Mouse (Mus musculus) heart, embryonic 16.5 days (tissue): ENCODE data around the gene Atg101. TPM values are rescaled to one million over a fixed set of nuclear protein-coding genes. Genes with fewer than 3 reads are reported as not detected.

ENCODE experiments used
- ATAC-seq: fragments of 200-750 bp; cut with Nextera tagmentation; replicated peaks from 2 replicates; pipeline ENCODE4 v1.8.0; 2017; ENCODE audit warnings: moderate number of reproducible peaks; ENCODE audit not compliant: insufficient read depth, low FRiP score; ENCODE audit errors: extremely low read depth
- H3K27ac ChIP-seq: fragments of 300-500 bp; sonication (generic); 2 replicates; pipeline ENCODE4 v1.5.1; 2014; ENCODE audit warnings: mild to moderate bottlenecking, low read length, control low read depth, moderate library complexity
- H3K27me3 ChIP-seq: fragments of 300-500 bp; sonication (generic); 2 replicates; pipeline ENCODE4 v1.6.1; 2014; ENCODE audit warnings: low read length, mixed read lengths; ENCODE audit not compliant: control insufficient read depth, insufficient read depth
- H3K36me3 ChIP-seq: fragments of 300-500 bp; sonication (generic); 2 replicates; pipeline ENCODE4 v1.6.1; 2014; ENCODE audit not compliant: control insufficient read depth, insufficient read depth
- H3K4me1 ChIP-seq: fragments of 300-500 bp; sonication (generic); 2 replicates; pipeline ENCODE4 v1.6.1; 2014; ENCODE audit warnings: low read length, mixed read lengths; ENCODE audit not compliant: control insufficient read depth, insufficient read depth
- H3K4me2 ChIP-seq: fragments of 300-500 bp; sonication (generic); 2 replicates; pipeline ENCODE4 v1.6.1; 2014; ENCODE audit warnings: low read depth, mild to moderate bottlenecking, control low read depth, low read length
- H3K4me3 ChIP-seq: fragments of 300-500 bp; sonication (generic); 2 replicates; pipeline ENCODE4 v1.5.1; 2014; ENCODE audit warnings: mild to moderate bottlenecking, control low read depth, low read length
- H3K9ac ChIP-seq: fragments of 300-500 bp; sonication (generic); 2 replicates; pipeline ENCODE4 v1.6.1; 2014; ENCODE audit warnings: low read length, control low read depth
- H3K9me3 ChIP-seq: fragments of 300-500 bp; sonication (generic); replicated peaks from 2 replicates; pipeline ENCODE4 v1.6.1; 2016; ENCODE audit warnings: low read length; ENCODE audit not compliant: control insufficient read depth
- WGBS: fragments of 180-500 bp; shearing (Covaris S2); extraction: QIAGEN DNeasy Blood & Tissue Kit; methylation state at CpG from one replicate; pipeline ENCODE4 v1.1.7; 2014; 5-methylcytosine and 5-hydroxymethylcytosine counted together
- polyA plus RNA-seq: library from polyadenylated mRNA; unstranded; fragments of >200 nt; fragmentation: Nextera tagmentation; extraction: Ambion mirVana; gene quantifications from 2 replicates; pipeline ENCODE4 v1.2.1, GENCODE M21; 2015

The Atg101 gene
- polyA plus RNA-seq, 1 experiment from 2014 or later: 68.9 TPM

GRCm38 (mm10) chr15:101315378-101315777, 31.3 kb downstream of the Atg101 start:
- H3K9me3 ChIP-seq: no peaks in the 10 kb centered on the region
- H3K27me3 ChIP-seq: no peaks in the 10 kb centered on the region
- H3K4me2 ChIP-seq: no peak overlapping the region
- ATAC-seq: no peak
- no peaks in the 10 kb centered on the region for H3K36me3 ChIP-seq
- no peak overlapping the region for H3K4me3 ChIP-seq
- 80% methylated on average over 4 of the region's 4 CpGs for WGBS
- H3K9ac ChIP-seq: no peak overlapping the region
- no peak overlapping the region for H3K27ac ChIP-seq
- H3K4me1 ChIP-seq: peaks cover 20% of the 10 kb centered on the region

- H3K4me3 ChIP-seq: peak overlapping the region; percentile 48
- no peaks in the 10 kb centered on the region for H3K27me3 ChIP-seq
- peak overlapping the region; percentile 52; the same call in 1 of the 2 replicates for H3K9ac ChIP-seq
- peak overlapping the region; percentile 74 for H3K4me2 ChIP-seq
- WGBS: 3% methylated on average over 11 of the region's 11 CpGs
- peaks cover 24% of the 10 kb centered on the region for H3K4me1 ChIP-seq
- no peaks in the 10 kb centered on the region for H3K9me3 ChIP-seq
- no peak overlapping the region for H3K27ac ChIP-seq
- ATAC-seq: peak; percentile 72
- no peaks in the 10 kb centered on the region for H3K36me3 ChIP-seq
These were observed 31.8 kb downstream of the Atg101 start for GRCm38 (mm10) chr15:101315832-101316231.

- H3K4me3 ChIP-seq: peak overlapping the region; percentile 48
- H3K27ac ChIP-seq: 0 out of 2 replicates have a peak overlapping the region, but pooled peaks have one; percentile 11
- 52% methylated on average over 13 of the region's 13 CpGs for WGBS
- 0 out of 2 replicates have a peak overlapping the region, but pooled peaks have one; percentile 52 for H3K9ac ChIP-seq
- peaks cover 28% of the 10 kb centered on the region for H3K4me1 ChIP-seq
- H3K9me3 ChIP-seq: no peaks in the 10 kb centered on the region
- no peaks in the 10 kb centered on the region for H3K36me3 ChIP-seq
- no peak for ATAC-seq
- H3K4me2 ChIP-seq: peak overlapping the region; percentile 74
- H3K27me3 ChIP-seq: no peaks in the 10 kb centered on the region
These were observed 32.3 kb downstream of the Atg101 start for GRCm38 (mm10) chr15:101316279-101316912.

- Histone ChIP-seq H3K9ac (no peak overlapping the region), H3K4me1 (peaks cover 28% of the 10 kb centered on the region), H3K9me3 (no peaks in the 10 kb centered on the region), H3K4me3 (no peak overlapping the region), H3K27ac (peak overlapping the region; percentile 38), H3K4me2 (peak overlapping the region; percentile 5; the same call in 1 of the 2 replicates), H3K27me3 (no peaks in the 10 kb centered on the region), H3K36me3 (no peaks in the 10 kb centered on the region)
- WGBS: 50% methylated on average over 18 of the region's 18 CpGs
- ATAC-seq: no peak
These were observed 33.1 kb downstream of the Atg101 start for GRCm38 (mm10) chr15:101316913-101317813.

GRCm38 (mm10) chr15:101317814-101318500, 33.9 kb downstream of the Atg101 start:
- no peaks in the 10 kb centered on the region for H3K9me3 ChIP-seq
- 0 out of 2 replicates have a peak overlapping the region, but pooled peaks have one; percentile 27 for H3K27ac ChIP-seq
- no peak for ATAC-seq
- no peaks in the 10 kb centered on the region for H3K27me3 ChIP-seq
- H3K36me3 ChIP-seq: no peaks in the 10 kb centered on the region
- no peak overlapping the region for H3K9ac ChIP-seq
- peaks cover 28% of the 10 kb centered on the region for H3K4me1 ChIP-seq
- WGBS: 69% methylated on average over 2 of the region's 2 CpGs
- H3K4me3 ChIP-seq: no peak overlapping the region
- no peak overlapping the region for H3K4me2 ChIP-seq

GRCm38 (mm10) chr15:101318889-101319765, 35.1 kb downstream of the Atg101 start:
- no peak overlapping the region for H3K4me2 ChIP-seq
- H3K27me3 ChIP-seq: no peaks in the 10 kb centered on the region
- H3K27ac ChIP-seq: peak overlapping the region; percentile 11
- no peak for ATAC-seq
- no peaks in the 10 kb centered on the region for H3K36me3 ChIP-seq
- H3K4me3 ChIP-seq: no peak overlapping the region
- peaks cover 2% of the 10 kb centered on the region; the same call in 1 of the 2 replicates for H3K9me3 ChIP-seq
- WGBS: 45% methylated on average over 14 of the region's 14 CpGs
- H3K4me1 ChIP-seq: peaks cover 28% of the 10 kb centered on the region
- H3K9ac ChIP-seq: no peak overlapping the region

- Histone ChIP-seq H3K36me3 (no peaks in the 10 kb centered on the region), H3K9me3 (peaks cover 2% of the 10 kb centered on the region; the same call in 1 of the 2 replicates), H3K9ac (no peak overlapping the region), H3K4me1 (peaks cover 28% of the 10 kb centered on the region), H3K4me3 (no peak overlapping the region), H3K27ac (peak overlapping the region; percentile 74), H3K27me3 (no peaks in the 10 kb centered on the region), H3K4me2 (no peak overlapping the region)
- no peak for ATAC-seq
- 60% methylated on average over 6 of the region's 6 CpGs for WGBS
These were observed 36.0 kb downstream of the Atg101 start for GRCm38 (mm10) chr15:101320010-101320617.

GRCm38 (mm10) chr15:101320618-101321041, 36.6 kb downstream of the Atg101 start:
- Histone ChIP-seq H3K4me1 (peaks cover 28% of the 10 kb centered on the region), H3K9ac (no peak overlapping the region), H3K4me2 (no peak overlapping the region), H3K4me3 (no peak overlapping the region), H3K27ac (peak overlapping the region; percentile 74), H3K36me3 (no peaks in the 10 kb centered on the region), H3K27me3 (no peaks in the 10 kb centered on the region), H3K9me3 (peaks cover 2% of the 10 kb centered on the region; the same call in 1 of the 2 replicates)
- 37% methylated on average over 6 of the region's 6 CpGs for WGBS
- peak; percentile 15; the same call in 1 of the 2 replicates for ATAC-seq
